Mouse (Mus musculus): ENCODE results near the gene Mvp.
A peak's percentile ranks its signal among the peaks of the same experiment; 100 is the strongest.

Gene Mvp

GRCm38 (mm10) chr7:126988816-126989215, 25.6 kb downstream of the Mvp start:
- DNase-seq (ENCODE audit: low spot score), result no peak

- DNase-seq (ENCODE audit: low spot score), result peak; percentile 51
Measured at GRCm38 (mm10) chr7:126986319-126986718, 28.1 kb downstream of the Mvp start.

GRCm38 (mm10) chr7:126984667-126985444, 29.6 kb downstream of the Mvp start:
- no peak for DNase-seq (ENCODE audit: low spot score)

- DNase-seq (ENCODE audit: low spot score), result no peak
Measured at GRCm38 (mm10) chr7:126983113-126983512, 31.3 kb downstream of the Mvp start.

GRCm38 (mm10) chr7:126982054-126982453, 32.4 kb downstream of the Mvp start:
- no peak for DNase-seq (ENCODE audit: low spot score)

GRCm38 (mm10) chr7:126981601-126982000, 32.8 kb downstream of the Mvp start:
- DNase-seq (ENCODE audit: low spot score), result no peak

GRCm38 (mm10) chr7:126978841-126979240, 35.6 kb downstream of the Mvp start:
- no peak for DNase-seq (ENCODE audit: low spot score)

- no peak for DNase-seq (ENCODE audit: low spot score)
Measured at GRCm38 (mm10) chr7:126976878-126977459, 37.5 kb downstream of the Mvp start.

GRCm38 (mm10) chr7:126975950-126976866, 38.2 kb downstream of the Mvp start, which contains the start of gene Cdiptos:
TSS of gene Cdiptos (minus strand) at chr7:126976098.
- DNase-seq (ENCODE audit: low spot score), result peak; percentile 95

- DNase-seq (ENCODE audit: low spot score), result no peak
Measured at GRCm38 (mm10) chr7:126975893-126975949, 38.7 kb downstream of the Mvp start, which contains the start of gene Cdipt. TSS of gene Cdipt (plus strand) at chr7:126975914.

- DNase-seq (ENCODE audit: low spot score), result peak; percentile 34
Measured at GRCm38 (mm10) chr7:126975493-126975892, 38.9 kb downstream of the Mvp start.

- no peak for DNase-seq (ENCODE audit: low spot score)
Measured at GRCm38 (mm10) chr7:126967361-126967760, 47.1 kb downstream of the Mvp start.

- no peak for DNase-seq (ENCODE audit: low spot score)
Measured at GRCm38 (mm10) chr7:126965568-126965967, 48.9 kb downstream of the Mvp start.

- DNase-seq (ENCODE audit: low spot score), result peak; percentile 52
Measured at GRCm38 (mm10) chr7:126963548-126964286, 50.7 kb downstream of the Mvp start.

GRCm38 (mm10) chr7:126961965-126962364, 52.5 kb downstream of the Mvp start:
- DNase-seq (ENCODE audit: low spot score), result no peak

GRCm38 (mm10) chr7:126961095-126961494, 53.3 kb downstream of the Mvp start:
- no peak for DNase-seq (ENCODE audit: low spot score)

GRCm38 (mm10) chr7:126959780-126960179, 54.6 kb downstream of the Mvp start:
- DNase-seq (ENCODE audit: low spot score), result no peak

GRCm38 (mm10) chr7:126955125-126955524, 59.3 kb downstream of the Mvp start:
- DNase-seq (ENCODE audit: low spot score), result no peak

GRCm38 (mm10) chr7:126952646-126953045, 61.8 kb downstream of the Mvp start:
- DNase-seq (ENCODE audit: low spot score), result no peak

- DNase-seq (ENCODE audit: low spot score), result no peak
Measured at GRCm38 (mm10) chr7:126951741-126952140, 62.7 kb downstream of the Mvp start.

- no peak for DNase-seq (ENCODE audit: low spot score)
Measured at GRCm38 (mm10) chr7:126950647-126951615, 63.5 kb downstream of the Mvp start.

All from ovary, postnatal 36 days (tissue).